11 mouse cellular contexts compared by ENCODE assay signal in genomic region chr17:35741589-35742226, GRCm38 (mm10). TPM values are rescaled to one million over a fixed set of nuclear protein-coding genes. Genes with fewer than 3 reads are reported as not detected.
DNase-seq lines count a peak whose midpoint lies in the region; ATAC-seq lines count a peak whose summit lies in the region.
"Had no signal": no experiment of that assay in that cellular context is flagged by ENCODE, and none has a peak within 500 bp of the region (broad histone marks: within the 10 kb centered on the region; RNA-seq: fewer than 3 reads in every experiment).

No protein-coding gene starts in this region.

- peak overlapping the region; percentile 65 for H3K9ac ChIP-seq in liver, embryonic 16.5 days (ENCODE audit: low read depth, low read length)
- H3K9ac ChIP-seq: hindbrain, embryonic 13.5 days had no signal

- H3K27ac ChIP-seq in liver, embryonic 16.5 days (ENCODE audit: low read length), result peak overlapping the region; percentile 99
- H3K27ac ChIP-seq: heart, adult 2 months; hindbrain, embryonic 13.5 days had no signal

- no peaks in the 10 kb centered on the region for H3K9me3 ChIP-seq in liver, embryonic 16.5 days (replicated peaks; ENCODE audit: control insufficient read depth, low read length)
- H3K9me3 ChIP-seq: hindbrain, embryonic 13.5 days had no signal

- ATAC-seq in common myeloid progenitor, adult 5-6 weeks (replicated peaks; ENCODE audit: low read depth, poor library complexity, severe bottlenecking), result peak; percentile 35
- peak; percentile 89 for ATAC-seq in liver, embryonic 16.5 days (ENCODE audit: low read depth)
- ATAC-seq: lung, postnatal 0 days had no signal

- 21% methylated on average over 9 of the region's 9 CpGs for WGBS in liver, embryonic 16.5 days (ENCODE audit: insufficient replicate concordance)

- H3K27me3 ChIP-seq in liver, embryonic 16.5 days (ENCODE audit: control insufficient read depth, insufficient read depth, low read depth, low read length), result no peaks in the 10 kb centered on the region
- H3K27me3 ChIP-seq: hindbrain, embryonic 13.5 days had no signal

- H3K36me3 ChIP-seq in liver, embryonic 16.5 days (ENCODE audit: control insufficient read depth, insufficient read depth), result no peaks in the 10 kb centered on the region
- H3K36me3 ChIP-seq: hindbrain, embryonic 13.5 days had no signal

- intact Hi-C loops in left cerebral cortex, postnatal 4 days (cut with DNase I), result loop anchor here (5.0 kb wide), 1 partner anchor 81 kb away; the partner anchor contains the start of genes Flot1 and Ier3

- H3K4me2 ChIP-seq in liver, embryonic 16.5 days (ENCODE audit: low read depth, low read length), result peak overlapping the region; percentile 55
- H3K4me2 ChIP-seq: hindbrain, embryonic 13.5 days had no signal

- 0 out of 2 replicates have a peak overlapping the region, but pooled peaks have one; percentile 8 for H3K4me3 ChIP-seq in liver, embryonic 16.5 days (ENCODE audit: low read depth, low read length)
- H3K4me3 ChIP-seq: heart, adult 2 months; hindbrain, embryonic 13.5 days had no signal

- DNase-seq in spleen, postnatal 10 days (ENCODE audit: low spot score in 2 of 2), result peak; percentile 60 to 82
- no peak for DNase-seq in spleen, adult 12 weeks (ENCODE audit: low spot score)
- DNase-seq in yolk sac, embryonic 10.5 days (ENCODE audit: low spot score), result peak; percentile 35
- no peak for DNase-seq in adrenal gland, adult 18-20 months (ENCODE audit: low spot score in 2 of 2)
- no peak for DNase-seq in left cerebral cortex, postnatal 4 days
- DNase-seq: heart, adult 2 months; kidney, postnatal 14 days had no signal

- H3K4me1 ChIP-seq in liver, embryonic 16.5 days (ENCODE audit: control insufficient read depth, low read depth, low read length), result peaks cover 68% of the 10 kb centered on the region
- H3K4me1 ChIP-seq: hindbrain, embryonic 13.5 days had no signal

RNA-seq across cellular contexts. Expression of gene Ddr1, which starts 37.3 kb away (rescaled TPM):
- not detected in 2 replicates for total RNA-seq in common myeloid progenitor, adult 5-6 weeks (2017)
- polyA plus RNA-seq in liver, embryonic 16.5 days (2015; fragmentation: Nextera tagmentation; extraction: Ambion mirVana), result 2.9 and 4.1 TPM in 2 replicates
- total RNA-seq in adrenal gland, adult 18-20 months (2021), result 10 to 100 TPM; 33.5 to 44.1 TPM
- 10 to 100 TPM; 42.6 to 50.1 TPM for total RNA-seq in left cerebral cortex, postnatal 4 days (2021)

Comparison
In these comparisons a context has a peak if more than half of its experiments do, and no peak if none do; other contexts are left out.
1. DNase-seq: peak in spleen, postnatal 10 days (2 of 2) and yolk sac, embryonic 10.5 days (single experiment); none in spleen, adult 12 weeks (single experiment), adrenal gland, adult 18-20 months (0 of 2) and left cerebral cortex, postnatal 4 days (single experiment).
2. RNA of gene Ddr1, which starts 37.3 kb away (total RNA-seq): 42.6 to 50.1 TPM in left cerebral cortex, postnatal 4 days and 33.5 to 44.1 TPM in adrenal gland, adult 18-20 months; not detected in common myeloid progenitor, adult 5-6 weeks; every median in the first group is over 10 times any median in the second.